Mouse (Mus musculus): ENCODE data around the gene Triml2. TPM values are rescaled to one million over a fixed set of nuclear protein-coding genes. Genes with fewer than 3 reads are reported as not detected.

Triml2 gene
- total RNA-seq (2023) = not detected

DNA sequence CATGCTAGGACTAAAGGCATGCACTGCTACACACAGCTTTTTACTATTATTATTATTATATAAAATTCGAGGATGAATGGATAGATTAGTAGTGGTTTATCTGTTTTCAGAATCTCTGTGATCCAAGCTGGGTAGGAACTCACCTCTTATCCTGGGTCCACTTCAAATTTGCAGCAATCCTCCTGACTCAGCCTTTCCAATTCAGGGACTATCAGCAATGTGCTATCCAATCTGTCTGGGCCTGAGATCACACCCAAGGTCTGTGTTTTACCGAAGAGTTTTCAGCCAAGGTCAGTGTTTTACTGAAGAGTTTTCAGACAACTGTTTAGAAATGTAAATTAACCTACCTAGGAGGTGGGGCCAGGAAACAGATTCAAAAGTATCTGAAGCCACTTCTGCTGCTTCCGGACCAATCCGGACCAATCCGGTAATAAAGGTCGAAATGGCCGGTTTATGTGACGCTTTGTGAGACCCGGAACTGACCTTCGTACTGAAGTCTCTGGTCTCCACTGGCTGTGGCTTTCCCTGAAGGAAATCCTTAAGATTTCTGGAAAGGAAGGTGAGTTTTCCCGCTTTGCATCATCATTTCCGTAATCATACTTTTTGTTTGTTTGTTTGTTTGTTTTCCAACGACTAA is at the start of gene Triml2:
Gene Triml2, plus strand, starts transcription at position 488 of the 637 bp plus-strand sequence.

DNA sequence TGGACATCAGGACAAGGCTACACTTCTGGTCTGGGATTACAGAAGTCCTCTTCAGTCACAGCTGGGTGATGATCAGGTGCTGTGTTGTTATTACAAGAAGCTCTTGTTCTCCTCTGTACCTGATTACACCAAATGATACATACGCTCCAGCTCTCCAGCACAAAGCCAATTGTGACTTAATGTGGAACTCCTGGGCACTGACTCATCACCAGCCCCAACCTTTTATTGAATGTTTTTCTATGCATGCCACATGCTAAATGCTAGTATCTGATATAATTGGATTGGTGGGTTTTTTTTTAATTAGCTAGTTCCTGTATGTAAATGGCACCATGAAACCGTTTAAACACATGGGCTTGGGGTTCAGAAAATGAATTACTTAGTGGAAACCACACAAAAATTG is 39.0 kb upstream of the Triml2 start, which contains the start of gene Triml1:
Gene Triml1, minus strand, starts transcription at position 101 of the 400 bp plus-strand sequence.

Other genes with a start within 250 kb of the Triml2 start
- not detected for gene Triml1, start 39.1 kb upstream of the Triml2 start, total RNA-seq (2023)
- gene Zfp42, start 126.4 kb downstream of the Triml2 start, total RNA-seq (2023) = not detected

All from CD4-positive naive resting alpha-beta T cell, adult 76 days (primary cell).